Mouse (Mus musculus) left cerebral cortex, adult 11 months (tissue): Measurements from ENCODE around the gene Ncmap.
"Not testable (repeated sequence)": the region's sequence is repeated elsewhere in the genome, so short reads cannot be mapped to it uniquely, and the experiment has no call there.

ENCODE experiments used
- DNase-seq: peaks from one replicate; pipeline ENCODE4 v3.0.0; 2022; ENCODE audit warnings: low spot score

The Ncmap gene

GRCm38 (mm10) chr4:135397551-135397950 lies 476 bp downstream of the Ncmap start:
- DNase-seq, result no peak

GRCm38 (mm10) chr4:135396303-135396702 lies 1.7 kb downstream of the Ncmap start:
- DNase-seq, result no peak

- no peak for DNase-seq
Observed at GRCm38 (mm10) chr4:135395375-135395774, 2.7 kb downstream of the Ncmap start.

GRCm38 (mm10) chr4:135394666-135395065 lies 3.4 kb downstream of the Ncmap start:
- no peak for DNase-seq

- no peak for DNase-seq
Observed at GRCm38 (mm10) chr4:135393381-135393780, 4.6 kb downstream of the Ncmap start.

- DNase-seq, result no peak
Observed at GRCm38 (mm10) chr4:135392801-135393200, 5.2 kb downstream of the Ncmap start.

- no peak for DNase-seq
Observed at GRCm38 (mm10) chr4:135391014-135391413, 7.0 kb downstream of the Ncmap start.

- no peak for DNase-seq
Observed at GRCm38 (mm10) chr4:135385614-135386013, 12.4 kb downstream of the Ncmap start.

- no peak for DNase-seq
Observed at GRCm38 (mm10) chr4:135382316-135382715, 15.7 kb downstream of the Ncmap start.

GRCm38 (mm10) chr4:135381355-135381754 lies 16.7 kb downstream of the Ncmap start:
- DNase-seq, result no peak

GRCm38 (mm10) chr4:135377241-135377640 lies 20.8 kb downstream of the Ncmap start:
- no peak for DNase-seq

- DNase-seq, result no peak
Observed at GRCm38 (mm10) chr4:135375444-135375843, 22.6 kb downstream of the Ncmap start.

- DNase-seq, result no peak
Observed at GRCm38 (mm10) chr4:135373299-135373698, 24.7 kb downstream of the Ncmap start.

GRCm38 (mm10) chr4:135370372-135370771 lies 27.7 kb downstream of the Ncmap start:
- no peak for DNase-seq

GRCm38 (mm10) chr4:135362828-135363227 lies 35.2 kb downstream of the Ncmap start:
- DNase-seq, result no peak

- DNase-seq, result no peak
Observed at GRCm38 (mm10) chr4:135361722-135362121, 36.3 kb downstream of the Ncmap start.

- DNase-seq, result no peak
Observed at GRCm38 (mm10) chr4:135358736-135359135, 39.3 kb downstream of the Ncmap start.

GRCm38 (mm10) chr4:135357221-135357920 lies 40.7 kb downstream of the Ncmap start:
- DNase-seq, result no peak

GRCm38 (mm10) chr4:135355886-135356550 lies 42.0 kb downstream of the Ncmap start:
- no peak for DNase-seq

- not testable (repeated sequence) for DNase-seq
Observed at GRCm38 (mm10) chr4:135354751-135355150, 43.3 kb downstream of the Ncmap start.

- no peak for DNase-seq
Observed at GRCm38 (mm10) chr4:135353794-135354450, 44.1 kb downstream of the Ncmap start.

- peak; percentile 96 for DNase-seq
Observed at GRCm38 (mm10) chr4:135353066-135353793, 44.8 kb downstream of the Ncmap start, which contains the start of gene Srrm1. Gene Srrm1, minus strand, starts transcription at chr4:135353321.
